Mouse (Mus musculus): ENCODE data around the gene Dhx16. TPM values are rescaled to one million over a fixed set of nuclear protein-coding genes. Genes with fewer than 3 reads are reported as not detected.

Dhx16 gene
- polyA plus RNA-seq, 1 experiment from 2014 or later = 26.6 TPM

- Histone ChIP-seq H3K27ac (ENCODE audit: poor library complexity, severe bottlenecking) (peak overlapping the region; percentile 90), H3K27me3 (replicated peaks) (no peaks in the 10 kb centered on the region), H3K4me2 (peak overlapping the region; percentile 75), H3K9ac (peak overlapping the region; percentile 66), H3K36me3 (peaks cover 20% of the 10 kb centered on the region), H3K9me3 (replicated peaks) (no peaks in the 10 kb centered on the region), H3K4me3 (peak overlapping the region; percentile 66), H3K4me1 (replicated peaks) (peaks cover 16% of the 10 kb centered on the region)
- 5% methylated on average over 12 of the region's 12 CpGs for WGBS
- 0 out of 2 replicates have a peak, but pooled peaks have one; percentile 2 for ATAC-seq (ENCODE audit: insufficient number of reproducible peaks, low FRiP score)
These were observed 18.8 kb upstream of the Dhx16 start for GRCm38 (mm10) chr17:35860831-35861197.

- H3K4me1 ChIP-seq (replicated peaks) = peaks cover 16% of the 10 kb centered on the region
- H3K27ac ChIP-seq (ENCODE audit: poor library complexity, severe bottlenecking) = peak within 1 kb of the TSS; percentile 90
- H3K36me3 ChIP-seq = peaks cover 19% of the 10 kb centered on the region
- H3K9ac ChIP-seq = peak within 1 kb of the TSS; percentile 66
- peak within 1 kb of the TSS; percentile 75 for H3K4me2 ChIP-seq
- WGBS = under 1% methylated on average over 47 of the region's 47 CpGs
- H3K27me3 ChIP-seq (replicated peaks) = no peaks in the 10 kb centered on the region
- H3K4me3 ChIP-seq = peak within 1 kb of the TSS; percentile 66
- no peaks in the 10 kb centered on the region for H3K9me3 ChIP-seq (replicated peaks)
- peak; percentile 89 for ATAC-seq (ENCODE audit: insufficient number of reproducible peaks, low FRiP score)
These were observed 18.3 kb upstream of the Dhx16 start, which contains the start of gene Nrm for GRCm38 (mm10) chr17:35861198-35861857. TSS of gene Nrm (plus strand) at chr17:35861318.

- H3K4me2 ChIP-seq = peak overlapping the region; percentile 94
- WGBS = 23% methylated on average over 10 of the region's 10 CpGs
- H3K36me3 ChIP-seq = no peaks in the 10 kb centered on the region; the same call in 1 of the 2 replicates
- H3K4me3 ChIP-seq = peak overlapping the region; percentile 78
- no peaks in the 10 kb centered on the region for H3K27me3 ChIP-seq (replicated peaks)
- peak overlapping the region; percentile 91 for H3K9ac ChIP-seq
- H3K27ac ChIP-seq (ENCODE audit: poor library complexity, severe bottlenecking) = peak overlapping the region; percentile 96
- H3K4me1 ChIP-seq (replicated peaks) = peaks cover 45% of the 10 kb centered on the region
- H3K9me3 ChIP-seq (replicated peaks) = no peaks in the 10 kb centered on the region
- ATAC-seq (ENCODE audit: insufficient number of reproducible peaks, low FRiP score) = no peak
These were observed 14.7 kb upstream of the Dhx16 start for GRCm38 (mm10) chr17:35864832-35865353.

GRCm38 (mm10) chr17:35865481-35866280, 13.9 kb upstream of the Dhx16 start, which contains the start of gene Ppp1r18:
TSS of gene Ppp1r18 (plus strand) at chr17:35865593.
- Histone ChIP-seq H3K27ac (ENCODE audit: poor library complexity, severe bottlenecking) (peak within 1 kb of the TSS; percentile 96), H3K27me3 (replicated peaks) (no peaks in the 10 kb centered on the region), H3K4me1 (replicated peaks) (peaks cover 49% of the 10 kb centered on the region), H3K4me2 (peak within 1 kb of the TSS; percentile 94), H3K4me3 (peak within 1 kb of the TSS; percentile 78), H3K36me3 (no peaks in the 10 kb centered on the region; the same call in 1 of the 2 replicates), H3K9me3 (replicated peaks) (no peaks in the 10 kb centered on the region), H3K9ac (peak within 1 kb of the TSS; percentile 91)
- peak; percentile 75 for ATAC-seq (ENCODE audit: insufficient number of reproducible peaks, low FRiP score)
- under 1% methylated on average over 47 of the region's 48 CpGs for WGBS

- H3K9ac ChIP-seq = peak overlapping the region; percentile 91
- no peaks in the 10 kb centered on the region for H3K27me3 ChIP-seq (replicated peaks)
- under 1% methylated on average over 37 of the region's 38 CpGs for WGBS
- H3K4me1 ChIP-seq (replicated peaks) = peaks cover 54% of the 10 kb centered on the region
- H3K27ac ChIP-seq (ENCODE audit: poor library complexity, severe bottlenecking) = peak overlapping the region; percentile 96
- peak overlapping the region; percentile 78 for H3K4me3 ChIP-seq
- peaks cover 4% of the 10 kb centered on the region for H3K36me3 ChIP-seq
- no peaks in the 10 kb centered on the region; the same call in 1 of the 2 replicates for H3K9me3 ChIP-seq (replicated peaks)
- H3K4me2 ChIP-seq = peak overlapping the region; percentile 94
- peak; percentile 61 for ATAC-seq (ENCODE audit: insufficient number of reproducible peaks, low FRiP score)
These were observed 13.3 kb upstream of the Dhx16 start for GRCm38 (mm10) chr17:35866281-35866831.

- H3K4me2 ChIP-seq = peak overlapping the region; percentile 94
- peak overlapping the region; percentile 96 for H3K27ac ChIP-seq (ENCODE audit: poor library complexity, severe bottlenecking)
- peak overlapping the region; percentile 91 for H3K9ac ChIP-seq
- H3K9me3 ChIP-seq (replicated peaks) = no peaks in the 10 kb centered on the region; the same call in 1 of the 2 replicates
- H3K4me1 ChIP-seq (replicated peaks) = peaks cover 59% of the 10 kb centered on the region
- WGBS = 6% methylated on average over 26 of the region's 26 CpGs
- no peaks in the 10 kb centered on the region for H3K27me3 ChIP-seq (replicated peaks)
- peaks cover 11% of the 10 kb centered on the region for H3K36me3 ChIP-seq
- H3K4me3 ChIP-seq = peak overlapping the region; percentile 78
- ATAC-seq (ENCODE audit: insufficient number of reproducible peaks, low FRiP score) = no peak
These were observed 12.4 kb upstream of the Dhx16 start for GRCm38 (mm10) chr17:35866911-35867890.

GRCm38 (mm10) chr17:35868165-35868820, 11.3 kb upstream of the Dhx16 start:
- Histone ChIP-seq H3K9ac (peak overlapping the region; percentile 91), H3K36me3 (peaks cover 19% of the 10 kb centered on the region), H3K4me1 (replicated peaks) (peaks cover 64% of the 10 kb centered on the region), H3K27ac (ENCODE audit: poor library complexity, severe bottlenecking) (peak overlapping the region; percentile 96), H3K9me3 (replicated peaks) (no peaks in the 10 kb centered on the region; the same call in 1 of the 2 replicates), H3K4me2 (peak overlapping the region; percentile 94), H3K4me3 (peak overlapping the region; percentile 78), H3K27me3 (replicated peaks) (no peaks in the 10 kb centered on the region)
- WGBS = 23% methylated on average over 16 of the region's 17 CpGs
- ATAC-seq (ENCODE audit: insufficient number of reproducible peaks, low FRiP score) = no peak

GRCm38 (mm10) chr17:35868961-35869345, 10.7 kb upstream of the Dhx16 start:
- 3% methylated on average over 7 of the region's 7 CpGs for WGBS

GRCm38 (mm10) chr17:35869346-35870067, 10.1 kb upstream of the Dhx16 start:
- H3K9me3 ChIP-seq (replicated peaks) = no peaks in the 10 kb centered on the region; the same call in 1 of the 2 replicates
- 4% methylated on average over 7 of the region's 7 CpGs for whole genome bisulfite sequencing
- H3K9ac ChIP-seq = peak overlapping the region; percentile 91
- peak overlapping the region; percentile 94 for H3K4me2 ChIP-seq
- ATAC-seq (ENCODE audit: insufficient number of reproducible peaks, low FRiP score) = peak; percentile 18; the same call in 1 of the 2 replicates
- H3K27me3 ChIP-seq (replicated peaks) = no peaks in the 10 kb centered on the region
- peak overlapping the region; percentile 96 for H3K27ac ChIP-seq (ENCODE audit: poor library complexity, severe bottlenecking)
- peak overlapping the region; percentile 78 for H3K4me3 ChIP-seq
- peaks cover 26% of the 10 kb centered on the region for H3K36me3 ChIP-seq
- H3K4me1 ChIP-seq (replicated peaks) = peaks cover 66% of the 10 kb centered on the region

More at GRCm38 (mm10) chr17:35868961-35869345, 10.7 kb upstream of the Dhx16 start:
- peaks cover 68% of the 10 kb centered on the region for H3K4me1 ChIP-seq (replicated peaks)
- peak overlapping the region; percentile 94 for H3K4me2 ChIP-seq
- no peak for ATAC-seq (ENCODE audit: insufficient number of reproducible peaks, low FRiP score)
- H3K27me3 ChIP-seq (replicated peaks) = no peaks in the 10 kb centered on the region
- H3K9ac ChIP-seq = peak overlapping the region; percentile 91
- H3K27ac ChIP-seq (ENCODE audit: poor library complexity, severe bottlenecking) = peak overlapping the region; percentile 96
- no peaks in the 10 kb centered on the region; the same call in 1 of the 2 replicates for H3K9me3 ChIP-seq (replicated peaks)
- H3K4me3 ChIP-seq = peak overlapping the region; percentile 78
- H3K36me3 ChIP-seq = peaks cover 20% of the 10 kb centered on the region
